Comparison of ENCODE assay signal across 27 mouse cellular contexts in the genomic region with DNA sequence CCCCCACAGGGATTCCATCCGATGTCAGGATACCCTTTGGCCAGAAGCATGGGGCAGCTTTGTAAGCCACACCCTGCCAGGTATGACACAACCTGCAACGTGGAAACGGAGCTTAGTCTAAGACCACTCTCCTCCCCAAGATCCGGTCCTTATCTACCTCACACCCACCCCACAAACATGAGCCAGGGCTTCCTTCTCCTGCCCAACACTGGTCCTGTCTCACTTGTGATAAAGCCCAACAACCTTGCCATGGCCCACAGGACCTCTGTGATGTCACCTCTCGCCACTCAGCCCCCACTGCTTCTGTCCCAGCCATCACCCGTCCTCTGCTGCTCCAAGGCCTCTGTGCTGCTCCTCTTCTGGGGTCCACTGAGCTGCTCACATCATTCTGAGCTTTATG. TPM values are rescaled to one million over a fixed set of nuclear protein-coding genes. Genes with fewer than 3 reads are reported as not detected.
DNase-seq lines count a peak whose midpoint lies in the region; ATAC-seq and TF ChIP-seq lines count a peak whose summit lies in the region.
"Had no signal": no experiment of that assay in that cellular context is flagged by ENCODE, and none has a peak within 500 bp of the region (broad histone marks: within the 10 kb centered on the region; RNA-seq: fewer than 3 reads in every experiment).

No protein-coding gene starts in this region.

- H3K79me2 ChIP-seq in MEL (ENCODE audit: control insufficient read depth, insufficient read depth, low read length, poor library complexity): no peaks in the 10 kb centered on the region

- peaks cover 0 to 25% of the 10 kb centered on the region in 2 experiments; a peak in 3 of 4 replicates for H3K4me1 ChIP-seq in MEL (ENCODE audit: control insufficient read depth in 1 of 2, insufficient read depth in 2 of 2, low read length in 2 of 2)
- H3K4me1 ChIP-seq in heart, embryonic 11.5 days (ENCODE audit: control insufficient read depth, insufficient read depth, low read length): no peaks in the 10 kb centered on the region; the same call in 1 of the 2 replicates

- TF ChIP-seq POLR2A in MEL (IDR thresholded peaks at IDR 0.05; ENCODE audit: control insufficient read depth in 1 of 2, insufficient read depth in 1 of 2, low read depth in 1 of 2, low read length in 2 of 2, poor library complexity in 1 of 2): no peak

- H3K27ac ChIP-seq in MEL (ENCODE audit: control insufficient read depth, low read depth, low read length): no peak overlapping the region
- no peak overlapping the region for H3K27ac ChIP-seq in heart, embryonic 11.5 days (ENCODE audit: low read depth, low read length)
- H3K27ac ChIP-seq: embryonic facial prominence, embryonic 13.5 days; embryonic facial prominence, embryonic 15.5 days; forebrain, embryonic 10.5 days; forebrain, embryonic 12.5 days had no signal

- peaks cover 0 to 8% of the 10 kb centered on the region in 2 experiments; a peak in 2 of 4 replicates for H3K36me3 ChIP-seq in MEL (ENCODE audit: control insufficient read depth in 1 of 2, insufficient read depth in 2 of 2, low read length in 2 of 2)
- H3K36me3 ChIP-seq in heart, embryonic 11.5 days (ENCODE audit: control insufficient read depth, insufficient read depth, low read length): no peaks in the 10 kb centered on the region
- H3K36me3 ChIP-seq: embryonic facial prominence, embryonic 13.5 days; embryonic facial prominence, embryonic 15.5 days; forebrain, embryonic 10.5 days; forebrain, embryonic 12.5 days; G1E had no signal

- 52% methylated on average over 6 of the region's 6 CpGs for WGBS in heart, embryonic 11.5 days (ENCODE audit: insufficient replicate concordance)

- no peaks in the 10 kb centered on the region for H3K9me3 ChIP-seq in MEL (replicated peaks; ENCODE audit: insufficient read depth, low read length)
- H3K9me3 ChIP-seq in heart, embryonic 11.5 days (replicated peaks; ENCODE audit: control insufficient read depth, low read length): no peaks in the 10 kb centered on the region
- H3K9me3 ChIP-seq: embryonic facial prominence, embryonic 13.5 days; embryonic facial prominence, embryonic 15.5 days; forebrain, embryonic 10.5 days; forebrain, embryonic 12.5 days; G1E had no signal

- no peak overlapping the region for H3K4me3 ChIP-seq in MEL (ENCODE audit: control insufficient read depth in 1 of 2, insufficient read depth in 1 of 2, low read depth in 2 of 2, low read length in 2 of 2)
- H3K4me3 ChIP-seq in heart, embryonic 11.5 days (ENCODE audit: low read depth, low read length): no peak overlapping the region
- H3K4me3 ChIP-seq: embryonic facial prominence, embryonic 13.5 days; embryonic facial prominence, embryonic 15.5 days; erythroblast, embryonic 14.5 days; forebrain, embryonic 10.5 days; forebrain, embryonic 12.5 days had no signal

- DNase-seq in MEL (ENCODE audit: low read depth, low spot score): peak; percentile 42
- DNase-seq in layer of hippocampus, adult 9-10 months (ENCODE audit: low spot score): no peak
- no peak for DNase-seq in left cerebral cortex, adult 18-20 months (ENCODE audit: low spot score in 2 of 2)
- DNase-seq: adrenal gland, adult 8-10 months; adrenal gland, postnatal 14 days; adrenal gland, postnatal 36 days; B cell, adult 2 months; cerebellum, adult 11-12 months; cerebellum, adult 2 months; cerebellum, adult 9-10 months; cerebellum, postnatal 10 days; cerebellum, postnatal 25 days; embryo, embryonic 11 days had no signal

- TF ChIP-seq RAD21 in MEL (IDR thresholded peaks at IDR 0.05; ENCODE audit: low read depth, low read length): no peak

- no peaks in the 10 kb centered on the region; a peak in 1 of 4 replicates for H3K27me3 ChIP-seq in MEL (ENCODE audit: control insufficient read depth in 1 of 2, insufficient read depth in 2 of 2, low read length in 2 of 2)
- H3K27me3 ChIP-seq in heart, embryonic 11.5 days (ENCODE audit: control insufficient read depth, insufficient read depth, low read length): peaks cover 42% of the 10 kb centered on the region

- TF ChIP-seq CTCF in MEL (IDR thresholded peaks at IDR 0.05 in 2 of 3, conservative IDR thresholded peaks at IDR 0.05 in 1 of 3; ENCODE audit: control insufficient read depth in 1 of 3, insufficient read depth in 1 of 3, low read depth in 2 of 3, low read length in 3 of 3, poor library complexity in 1 of 3, severe bottlenecking in 1 of 3): no peak

- peak; percentile 44 to 58 for TF ChIP-seq EP300 in MEL (IDR thresholded peaks at IDR 0.05; ENCODE audit: low read depth in 1 of 2, low read length in 2 of 2)

- no peak overlapping the region for H3K4me2 ChIP-seq in heart, embryonic 11.5 days
- H3K4me2 ChIP-seq: embryonic facial prominence, embryonic 13.5 days; embryonic facial prominence, embryonic 15.5 days; forebrain, embryonic 12.5 days had no signal

- peak; percentile 30; the same call in 1 of the 2 replicates for ATAC-seq in common myeloid progenitor, adult 5-6 weeks (replicated peaks; ENCODE audit: low read depth, poor library complexity, severe bottlenecking)
- 0 out of 2 replicates have a peak, but pooled peaks have one; percentile 44 for ATAC-seq in megakaryocyte-erythroid progenitor cell, adult 5-6 weeks (replicated peaks; ENCODE audit: low FRiP score, low TSS enrichment, poor library complexity, severe bottlenecking)
- ATAC-seq in heart, embryonic 11.5 days (replicated peaks; ENCODE audit: insufficient number of reproducible peaks, low FRiP score, low TSS enrichment): no peak
- ATAC-seq: activated CD4-positive, CD25-positive, alpha-beta regulatory T cell, adult 4 months; CD4-positive, CD25-positive, alpha-beta regulatory T cell, adult 4 months; forebrain, embryonic 14.5 days; forebrain, embryonic 16.5 days; Patski had no signal

- H3K9ac ChIP-seq in MEL (ENCODE audit: control insufficient read depth, low read depth, low read length, poor library complexity, severe bottlenecking): no peak overlapping the region
- H3K9ac ChIP-seq in heart, embryonic 11.5 days (ENCODE audit: low read depth, low read length): no peak overlapping the region
- H3K9ac ChIP-seq: embryonic facial prominence, embryonic 13.5 days; embryonic facial prominence, embryonic 15.5 days; forebrain, embryonic 12.5 days had no signal

TF ChIP-seq in MEL, 35 proteins besides CTCF, POLR2A, EP300 and RAD21:
- TF ChIP-seq GATA1 (IDR thresholded peaks at IDR 0.05; ENCODE audit: low read depth, low read length) (peak; percentile 47; the same call in 1 of the 2 replicates), UBTF (IDR thresholded peaks at IDR 0.05; ENCODE audit: borderline replicate concordance, insufficient read depth, low read depth, low read length) (no peak), ELF1 (IDR thresholded peaks at IDR 0.05; ENCODE audit: low read depth, low read length) (no peak), ZMIZ1 (IDR thresholded peaks at IDR 0.05; ENCODE audit: low read depth, low read length) (no peak), RCOR1 (IDR thresholded peaks at IDR 0.05; ENCODE audit: low read depth, low read length) (no peak), MXI1 (IDR thresholded peaks at IDR 0.05; ENCODE audit: low read depth, low read length) (no peak), KAT2A (conservative IDR thresholded peaks at IDR 0.05; ENCODE audit: low read depth, low read length) (no peak), TAL1 (IDR thresholded peaks at IDR 0.05; ENCODE audit: low read length) (no peak), HCFC1 (IDR thresholded peaks at IDR 0.05; ENCODE audit: low read depth, low read length) (no peak), SIN3A (IDR thresholded peaks at IDR 0.05; ENCODE audit: low read length) (no peak), MAZ (IDR thresholded peaks at IDR 0.05; ENCODE audit: low read depth, low read length) (no peak), MYC (IDR thresholded peaks at IDR 0.05; ENCODE audit: low read depth, low read length) (no peak), TCF12 (IDR thresholded peaks at IDR 0.05; ENCODE audit: low read depth, low read length) (peak; percentile 54), GABPA (IDR thresholded peaks at IDR 0.05; ENCODE audit: low read depth, low read length) (no peak)
TF ChIP-seq in MEL: peak in this region for 2.

RNA-seq across cellular contexts. Expression of gene Ryr1, which starts 49.8 kb away (rescaled TPM):
- total RNA-seq in MEL (2012; rRNA removed): 0.16 and 0.27 TPM in 2 replicates
- polyA plus RNA-seq in MEL (2012; ENCODE audit: insufficient read depth in 1 of 2, insufficient read length in 2 of 2, low read depth in 1 of 2, low replicate concordance in 2 of 2, missing spikeins in 1 of 2): under 1 TPM in 1 of 2 experiments, not detected in 1; 0.54 TPM
- 0.19 and 2.5 TPM in 2 replicates for total RNA-seq in common myeloid progenitor, adult 5-6 weeks (2017)
- 0.07 and 0.84 TPM in 2 replicates for total RNA-seq in megakaryocyte-erythroid progenitor cell, adult 5-6 weeks (2014; fragmentation: Nextera tagmentation)
- total RNA-seq in megakaryocyte-erythroid progenitor cell, adult 5-6 weeks (2017): 0.34 TPM in 1 of 2 replicates, not detected in the other
- total RNA-seq in left cerebral cortex, adult 18-20 months (2021): 1 to 10 TPM; 6.5 to 8.9 TPM
- 0.08 and 0.31 TPM in 2 replicates for polyA plus RNA-seq in heart, embryonic 11.5 days (2014; fragmentation: Nextera tagmentation; extraction: Ambion mirVana)

RNA-seq across cellular contexts. Expression of gene Rasgrp4, which starts 59.4 kb away (rescaled TPM):
- total RNA-seq in MEL (2012; rRNA removed): 0.46 and 0.56 TPM in 2 replicates
- polyA plus RNA-seq in MEL (2012; ENCODE audit: insufficient read depth in 1 of 2, insufficient read length in 2 of 2, low read depth in 1 of 2, low replicate concordance in 2 of 2, missing spikeins in 1 of 2): 1 to 10 TPM in 1 of 2 experiments, not detected in 1; 1.9 TPM
- total RNA-seq in common myeloid progenitor, adult 5-6 weeks (2017): 0.41 and 0.63 TPM in 2 replicates
- not detected in 2 replicates for total RNA-seq in megakaryocyte-erythroid progenitor cell, adult 5-6 weeks (2014; fragmentation: Nextera tagmentation)
- 0.66 TPM in 1 of 2 replicates, not detected in the other for total RNA-seq in megakaryocyte-erythroid progenitor cell, adult 5-6 weeks (2017)
- total RNA-seq in left cerebral cortex, adult 18-20 months (2021): 1 to 10 TPM; 1.4 TPM
- polyA plus RNA-seq in heart, embryonic 11.5 days (2014; fragmentation: Nextera tagmentation; extraction: Ambion mirVana): 0.83 and 1.00 TPM in 2 replicates
